Mouse (Mus musculus): Measurements from ENCODE around the gene Ubash3b. TPM values are rescaled to one million over a fixed set of nuclear protein-coding genes. Genes with fewer than 3 reads are reported as not detected.

Gene Ubash3b
- polyA plus RNA-seq, 1 experiment from 2014 or later = 7.5 TPM

DNA sequence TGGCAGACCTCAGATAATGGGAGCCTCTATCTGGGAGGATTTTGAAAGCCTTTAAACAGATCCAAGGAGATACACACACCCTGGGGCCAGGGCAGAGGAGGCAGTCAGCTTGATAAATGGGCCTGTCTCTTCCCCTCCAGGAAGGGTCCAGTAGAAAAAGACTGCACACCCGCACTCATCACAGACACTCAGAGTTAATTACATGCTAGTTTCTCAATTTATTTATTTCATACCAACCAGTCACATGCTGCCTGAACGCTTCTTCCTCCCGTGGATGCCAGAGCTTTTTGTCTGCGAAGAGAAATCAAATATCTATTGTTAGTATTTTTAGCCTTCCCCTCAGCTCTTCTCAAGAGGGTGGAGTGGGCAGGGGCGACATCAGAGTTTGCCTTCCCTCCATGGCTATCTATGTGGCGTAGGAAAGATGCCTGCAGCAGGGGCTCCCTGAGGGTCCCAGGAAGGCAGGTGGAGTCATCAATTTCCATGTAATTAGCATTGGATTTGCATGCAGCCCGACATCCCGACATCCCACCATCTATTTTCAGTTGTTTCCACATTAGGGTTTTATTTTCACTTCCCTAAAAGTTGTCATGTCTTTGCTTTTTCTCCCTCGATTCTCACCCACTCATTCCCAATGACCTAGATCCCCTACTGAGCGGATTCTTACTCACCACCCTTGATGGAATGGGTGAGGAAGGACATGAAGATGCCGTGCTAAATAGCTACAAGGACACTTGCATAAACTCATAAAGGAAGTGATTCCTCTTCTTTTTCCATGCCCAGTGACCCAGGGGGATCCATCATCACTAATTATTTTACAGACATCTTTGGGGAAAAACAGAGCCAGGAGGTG lies 110.2 kb downstream of the Ubash3b start:
- 0 out of 2 replicates have a peak, but pooled peaks cover 3% of the 10 kb centered on the region for H3K4me1 ChIP-seq (ENCODE audit: insufficient read depth, low read length)
- WGBS = 65% methylated on average over 11 of the region's 11 CpGs
- no peaks in the 10 kb centered on the region for H3K27me3 ChIP-seq (ENCODE audit: insufficient read depth, low read length)
- no peak overlapping the region for H3K4me3 ChIP-seq (ENCODE audit: low read length)
- H3K27ac ChIP-seq (ENCODE audit: low read length) = no peak overlapping the region
- H3K36me3 ChIP-seq (ENCODE audit: insufficient read depth, low read length) = no peaks in the 10 kb centered on the region
- no peak overlapping the region for H3K9ac ChIP-seq (replicated peaks; ENCODE audit: low read length)
- peaks cover 4% of the 10 kb centered on the region; the same call in 1 of the 2 replicates for H3K9me3 ChIP-seq (ENCODE audit: low read length)
- H3K4me2 ChIP-seq (replicated peaks; ENCODE audit: low read depth, low read length) = no peak overlapping the region
- no peak for ATAC-seq (ENCODE audit: low FRiP score, low TSS enrichment)

DNA sequence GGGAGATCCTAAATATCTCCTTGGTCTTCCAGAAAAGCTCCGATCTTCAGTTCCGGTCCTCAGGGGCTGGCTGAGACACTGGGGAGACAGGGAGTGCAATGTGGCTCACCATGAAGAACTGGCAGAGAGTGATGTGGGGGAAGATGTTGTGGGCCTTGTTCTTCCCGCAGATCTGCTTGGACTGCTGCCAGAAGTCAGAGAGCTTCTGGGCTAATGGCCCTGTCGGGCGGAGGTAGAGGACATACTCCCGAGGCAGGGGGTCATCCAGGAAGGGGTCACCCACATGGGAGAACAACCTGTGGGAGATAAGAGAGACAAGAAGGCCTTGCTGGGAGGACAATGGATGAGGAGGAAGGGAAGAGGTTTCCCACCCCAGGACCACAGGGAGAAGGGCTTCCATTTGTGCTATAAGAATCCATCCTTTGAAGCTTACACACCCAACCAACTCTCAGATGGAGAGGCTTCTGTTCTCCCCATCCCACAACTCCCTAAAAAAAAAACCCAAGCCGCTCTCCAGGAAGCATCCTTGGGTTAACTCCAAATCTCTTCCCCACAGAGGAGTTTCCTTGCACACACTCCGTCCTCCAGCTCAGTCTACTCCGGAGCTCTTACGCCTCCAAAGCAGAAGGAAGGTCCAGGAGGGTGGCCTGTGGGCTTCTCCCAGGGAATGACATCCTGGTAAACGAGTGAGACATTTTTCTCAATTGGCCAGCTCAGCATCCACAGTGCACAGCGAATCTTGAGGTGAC lies 111.0 kb downstream of the Ubash3b start:
- 64% methylated on average over 12 of the region's 12 CpGs for WGBS
- no peak overlapping the region for H3K4me3 ChIP-seq (ENCODE audit: low read length)
- H3K4me1 ChIP-seq (ENCODE audit: insufficient read depth, low read length) = 0 out of 2 replicates have a peak, but pooled peaks cover 3% of the 10 kb centered on the region
- no peak for ATAC-seq (ENCODE audit: low FRiP score, low TSS enrichment)
- H3K27ac ChIP-seq (ENCODE audit: low read length) = no peak overlapping the region
- H3K27me3 ChIP-seq (ENCODE audit: insufficient read depth, low read length) = no peaks in the 10 kb centered on the region
- no peak overlapping the region for H3K9ac ChIP-seq (replicated peaks; ENCODE audit: low read length)
- no peaks in the 10 kb centered on the region for H3K36me3 ChIP-seq (ENCODE audit: insufficient read depth, low read length)
- H3K9me3 ChIP-seq (ENCODE audit: low read length) = peaks cover 4% of the 10 kb centered on the region; the same call in 1 of the 2 replicates
- no peak overlapping the region for H3K4me2 ChIP-seq (replicated peaks; ENCODE audit: low read depth, low read length)

DNA sequence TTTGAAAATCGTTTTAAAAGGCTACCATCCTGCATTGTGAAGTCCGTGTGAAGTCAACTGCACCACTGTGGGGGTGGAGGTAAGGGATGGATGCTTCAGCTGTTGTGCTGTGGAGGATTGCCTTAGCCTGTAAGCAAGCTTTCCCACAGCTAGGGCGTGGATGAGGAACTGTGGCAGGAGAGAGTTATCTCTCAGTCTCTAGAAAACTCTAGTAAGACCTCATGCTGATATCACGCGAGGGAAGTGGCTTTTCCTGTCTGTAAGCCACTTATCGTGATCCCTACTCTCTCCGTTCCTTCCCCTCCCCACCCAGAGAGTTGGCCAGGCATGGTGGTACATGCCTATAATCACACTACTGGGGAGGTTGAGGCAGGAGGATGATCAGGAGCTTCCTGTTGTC lies 112.2 kb downstream of the Ubash3b start:
- no peak overlapping the region for H3K4me2 ChIP-seq (replicated peaks; ENCODE audit: low read depth, low read length)
- H3K36me3 ChIP-seq (ENCODE audit: insufficient read depth, low read length) = no peaks in the 10 kb centered on the region
- H3K27ac ChIP-seq (ENCODE audit: low read length) = no peak overlapping the region
- H3K9ac ChIP-seq (replicated peaks; ENCODE audit: low read length) = no peak overlapping the region
- ATAC-seq (ENCODE audit: low FRiP score, low TSS enrichment) = no peak
- no peak overlapping the region for H3K4me3 ChIP-seq (ENCODE audit: low read length)
- 79% methylated on average over 7 of the region's 7 CpGs for WGBS
- H3K9me3 ChIP-seq (ENCODE audit: low read length) = peaks cover 4% of the 10 kb centered on the region; the same call in 1 of the 2 replicates
- H3K27me3 ChIP-seq (ENCODE audit: insufficient read depth, low read length) = no peaks in the 10 kb centered on the region
- 0 out of 2 replicates have a peak, but pooled peaks cover 3% of the 10 kb centered on the region for H3K4me1 ChIP-seq (ENCODE audit: insufficient read depth, low read length)

DNA sequence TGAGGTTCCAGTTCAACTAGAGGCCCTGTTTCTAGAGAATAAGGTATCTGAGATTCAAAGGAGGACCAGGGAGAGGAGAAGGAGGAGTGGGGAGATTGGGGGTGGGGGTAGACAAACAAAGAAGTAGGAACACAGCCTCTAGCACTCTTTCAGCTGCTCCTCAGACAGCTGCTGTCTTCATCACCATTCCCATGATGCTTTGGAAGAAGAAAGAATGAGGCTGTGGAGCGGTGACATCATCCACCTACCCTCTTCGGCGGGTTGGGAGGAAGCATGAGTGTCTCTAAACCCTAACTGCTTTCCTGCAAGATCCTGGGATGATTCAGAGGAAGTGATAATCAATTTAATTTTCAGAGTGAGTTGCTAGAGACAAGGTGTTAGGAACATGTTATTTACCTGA lies 112.7 kb downstream of the Ubash3b start:
- Histone ChIP-seq H3K4me2 (replicated peaks; ENCODE audit: low read depth, low read length) (no peak overlapping the region), H3K4me1 (ENCODE audit: insufficient read depth, low read length) (0 out of 2 replicates have a peak, but pooled peaks cover 3% of the 10 kb centered on the region), H3K27me3 (ENCODE audit: insufficient read depth, low read length) (no peaks in the 10 kb centered on the region), H3K36me3 (ENCODE audit: insufficient read depth, low read length) (no peaks in the 10 kb centered on the region), H3K27ac (ENCODE audit: low read length) (no peak overlapping the region), H3K9me3 (ENCODE audit: low read length) (peaks cover 2% of the 10 kb centered on the region; the same call in 1 of the 2 replicates), H3K4me3 (ENCODE audit: low read length) (no peak overlapping the region), H3K9ac (replicated peaks; ENCODE audit: low read length) (no peak overlapping the region)
- ATAC-seq (ENCODE audit: low FRiP score, low TSS enrichment) = no peak
- WGBS = 88% methylated on average over 3 of the region's 3 CpGs

DNA sequence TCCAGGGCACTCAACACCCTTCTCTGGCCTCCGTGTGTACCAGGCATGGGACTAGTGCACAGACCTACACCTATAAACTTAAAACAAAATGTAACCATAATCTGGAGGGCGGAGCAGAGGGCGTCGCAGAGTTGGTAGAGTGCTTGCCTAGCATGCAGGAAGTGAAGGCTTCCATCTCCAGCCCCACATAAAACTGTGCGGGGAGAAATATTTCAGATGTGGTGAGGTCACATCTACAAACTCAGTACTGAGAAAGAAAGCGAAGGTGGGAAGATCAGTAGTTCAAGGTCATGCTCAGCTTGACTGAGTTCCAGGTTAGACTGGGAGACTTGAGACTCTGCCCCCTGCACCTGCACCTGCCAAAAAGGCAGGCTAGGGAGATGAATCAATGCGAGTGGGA lies 113.3 kb downstream of the Ubash3b start:
- Histone ChIP-seq H3K36me3 (ENCODE audit: insufficient read depth, low read length) (no peaks in the 10 kb centered on the region), H3K9me3 (ENCODE audit: low read length) (no peaks in the 10 kb centered on the region), H3K27me3 (ENCODE audit: insufficient read depth, low read length) (no peaks in the 10 kb centered on the region), H3K27ac (ENCODE audit: low read length) (no peak overlapping the region), H3K4me2 (replicated peaks; ENCODE audit: low read depth, low read length) (no peak overlapping the region), H3K4me3 (ENCODE audit: low read length) (no peak overlapping the region), H3K9ac (replicated peaks; ENCODE audit: low read length) (no peak overlapping the region), H3K4me1 (ENCODE audit: insufficient read depth, low read length) (0 out of 2 replicates have a peak, but pooled peaks cover 3% of the 10 kb centered on the region)
- 91% methylated on average over 7 of the region's 7 CpGs for WGBS
- ATAC-seq (ENCODE audit: low FRiP score, low TSS enrichment) = no peak

DNA sequence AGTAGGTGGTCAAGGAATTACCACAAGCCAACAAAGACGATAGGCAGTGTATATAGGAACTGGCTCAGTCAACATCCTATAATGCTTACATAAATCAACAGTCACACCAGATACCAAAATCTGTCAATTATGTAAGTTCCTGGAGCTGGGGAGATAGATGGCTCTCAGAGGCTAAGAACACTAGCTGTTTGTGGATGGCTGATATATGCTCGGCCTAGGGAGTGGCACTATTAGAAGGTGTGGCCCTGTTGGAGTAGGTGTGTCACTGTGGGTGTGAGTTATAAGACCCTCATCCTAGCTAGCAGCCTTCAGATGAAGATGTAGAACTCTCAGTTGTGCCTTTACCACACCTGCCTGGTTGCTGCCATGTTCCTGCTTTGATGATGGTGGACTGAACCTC lies 113.8 kb downstream of the Ubash3b start:
- Histone ChIP-seq H3K27me3 (ENCODE audit: insufficient read depth, low read length) (no peaks in the 10 kb centered on the region), H3K4me3 (ENCODE audit: low read length) (no peak overlapping the region), H3K36me3 (ENCODE audit: insufficient read depth, low read length) (no peaks in the 10 kb centered on the region), H3K4me1 (ENCODE audit: insufficient read depth, low read length) (0 out of 2 replicates have a peak, but pooled peaks cover 3% of the 10 kb centered on the region), H3K9me3 (ENCODE audit: low read length) (no peaks in the 10 kb centered on the region), H3K27ac (ENCODE audit: low read length) (no peak overlapping the region), H3K9ac (replicated peaks; ENCODE audit: low read length) (no peak overlapping the region), H3K4me2 (replicated peaks; ENCODE audit: low read depth, low read length) (no peak overlapping the region)
- no peak for ATAC-seq (ENCODE audit: low FRiP score, low TSS enrichment)
- 86% methylated on average over 2 of the region's 2 CpGs for WGBS

DNA sequence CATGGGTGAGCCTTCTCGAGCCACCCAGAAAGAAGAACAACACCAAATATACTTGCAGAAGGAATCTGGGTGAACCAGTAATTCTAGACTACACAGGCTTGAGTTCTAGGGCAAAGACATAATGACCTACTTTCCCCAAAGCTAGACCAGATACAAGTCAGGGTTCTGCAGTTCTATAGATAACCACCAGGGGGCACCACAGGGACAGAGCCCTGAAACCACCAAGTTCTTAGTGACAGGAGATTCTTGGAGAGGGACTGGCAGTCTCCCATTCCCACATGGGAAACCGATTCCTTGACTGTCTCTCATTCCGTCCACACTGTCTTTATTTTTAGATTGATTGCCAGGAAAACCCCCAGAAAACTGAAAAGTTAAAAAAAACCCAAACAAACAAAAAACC lies 116.9 kb downstream of the Ubash3b start:
- WGBS = 16% methylated on average over 3 of the region's 3 CpGs
- Histone ChIP-seq H3K4me1 (ENCODE audit: insufficient read depth, low read length) (no peaks in the 10 kb centered on the region), H3K27me3 (ENCODE audit: insufficient read depth, low read length) (no peaks in the 10 kb centered on the region), H3K9ac (replicated peaks; ENCODE audit: low read length) (no peak overlapping the region), H3K36me3 (ENCODE audit: insufficient read depth, low read length) (no peaks in the 10 kb centered on the region), H3K27ac (ENCODE audit: low read length) (no peak overlapping the region), H3K4me3 (ENCODE audit: low read length) (no peak overlapping the region), H3K4me2 (replicated peaks; ENCODE audit: low read depth, low read length) (no peak overlapping the region), H3K9me3 (ENCODE audit: low read length) (no peaks in the 10 kb centered on the region)
- no peak for ATAC-seq (ENCODE audit: low FRiP score, low TSS enrichment)

DNA sequence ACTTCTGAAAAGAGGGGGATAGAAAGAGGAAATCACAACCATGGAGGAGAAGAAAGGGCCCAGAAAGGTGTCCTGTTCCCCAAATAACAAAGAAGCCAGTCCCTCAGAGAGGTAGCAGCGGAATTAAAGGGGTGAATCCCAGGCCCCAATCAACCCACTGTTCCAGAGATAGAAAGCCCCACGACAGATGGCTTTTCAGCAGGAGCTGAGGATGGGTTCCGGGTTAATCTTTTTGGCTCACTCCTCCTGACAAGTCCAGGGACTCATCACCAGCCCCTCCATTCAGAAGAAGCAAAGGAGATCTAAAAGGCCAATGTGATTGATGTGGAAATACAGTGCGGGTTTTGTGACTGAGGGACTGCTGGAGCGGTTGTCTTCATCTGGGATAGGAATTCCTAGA lies 117.9 kb downstream of the Ubash3b start:
- H3K9ac ChIP-seq (replicated peaks; ENCODE audit: low read length) = no peak overlapping the region
- H3K4me1 ChIP-seq (ENCODE audit: insufficient read depth, low read length) = no peaks in the 10 kb centered on the region
- no peaks in the 10 kb centered on the region for H3K27me3 ChIP-seq (ENCODE audit: insufficient read depth, low read length)
- no peak for ATAC-seq (ENCODE audit: low FRiP score, low TSS enrichment)
- no peak overlapping the region for H3K4me2 ChIP-seq (replicated peaks; ENCODE audit: low read depth, low read length)
- no peak overlapping the region for H3K4me3 ChIP-seq (ENCODE audit: low read length)
- H3K27ac ChIP-seq (ENCODE audit: low read length) = no peak overlapping the region
- H3K36me3 ChIP-seq (ENCODE audit: insufficient read depth, low read length) = no peaks in the 10 kb centered on the region
- 92% methylated on average over 5 of the region's 5 CpGs for WGBS
- H3K9me3 ChIP-seq (ENCODE audit: low read length) = no peaks in the 10 kb centered on the region

DNA sequence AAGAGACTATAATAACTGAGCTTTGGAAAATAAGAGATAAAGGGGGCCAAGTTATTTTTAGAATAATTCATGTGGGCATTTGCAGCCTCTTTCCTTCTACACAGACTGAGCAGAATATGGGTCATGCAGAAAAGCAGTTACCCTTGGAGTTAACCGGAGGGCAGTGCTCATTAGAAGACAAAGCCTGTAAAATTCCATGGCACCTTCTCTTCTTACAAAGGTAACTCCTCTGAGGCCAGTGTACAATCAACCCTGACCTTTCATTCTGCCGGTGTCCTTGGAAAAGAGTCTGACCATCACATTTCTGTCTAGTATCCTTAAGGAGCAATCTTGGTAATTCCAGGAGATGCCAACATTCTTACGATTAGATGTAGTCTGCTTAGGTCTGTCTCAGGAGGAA lies 120.1 kb downstream of the Ubash3b start:
- H3K27ac ChIP-seq (ENCODE audit: low read length) = no peak overlapping the region
- no peaks in the 10 kb centered on the region for H3K9me3 ChIP-seq (ENCODE audit: low read length)
- no peak overlapping the region for H3K4me3 ChIP-seq (ENCODE audit: low read length)
- no peak overlapping the region for H3K9ac ChIP-seq (replicated peaks; ENCODE audit: low read length)
- no peak overlapping the region for H3K4me2 ChIP-seq (replicated peaks; ENCODE audit: low read depth, low read length)
- ATAC-seq (ENCODE audit: low FRiP score, low TSS enrichment) = no peak
- no peaks in the 10 kb centered on the region for H3K27me3 ChIP-seq (ENCODE audit: insufficient read depth, low read length)
- no peaks in the 10 kb centered on the region for H3K36me3 ChIP-seq (ENCODE audit: insufficient read depth, low read length)
- H3K4me1 ChIP-seq (ENCODE audit: insufficient read depth, low read length) = no peaks in the 10 kb centered on the region
- WGBS = 53% methylated on average over 3 of the region's 3 CpGs

All from kidney, embryonic 16.5 days (tissue).